Mouse (Mus musculus) heart, embryonic 10.5 days (tissue): ENCODE measurements around the gene Slc22a3. TPM values are rescaled to one million over a fixed set of nuclear protein-coding genes. Genes with fewer than 3 reads are reported as not detected.

Experiments
- DNase-seq: peaks from one replicate; pipeline ENCODE4 v3.0.0-alpha.2; 2017; ENCODE audit warnings: low spot score
- H3K27ac ChIP-seq: fragments of 300-500 bp; sonication (generic); 2 replicates; pipeline ENCODE4 v1.5.1; 2016; ENCODE audit warnings: mild to moderate bottlenecking
- H3K27me3 ChIP-seq: fragments of 300-500 bp; sonication (generic); 2 replicates; pipeline ENCODE4 v1.6.1; 2016; ENCODE audit warnings: mild to moderate bottlenecking; ENCODE audit not compliant: poor library complexity, insufficient read depth, severe bottlenecking
- H3K36me3 ChIP-seq: fragments of 300-500 bp; sonication (generic); 2 replicates; pipeline ENCODE4 v1.6.1; 2016; ENCODE audit warnings: mild to moderate bottlenecking, moderate library complexity
- H3K4me1 ChIP-seq: fragments of 300-500 bp; sonication (generic); 2 replicates; pipeline ENCODE4 v1.6.1; 2016; ENCODE audit warnings: mild to moderate bottlenecking
- H3K4me3 ChIP-seq: fragments of 300-500 bp; sonication (generic); 2 replicates; pipeline ENCODE4 v1.5.1; 2016; ENCODE audit warnings: mild to moderate bottlenecking, moderate library complexity
- H3K9me3 ChIP-seq: fragments of 300-500 bp; sonication (generic); 2 replicates; pipeline ENCODE4 v1.6.1; 2016; ENCODE audit warnings: mild to moderate bottlenecking, moderate library complexity
- WGBS: fragments of 180-500 bp; shearing (Covaris S2); methylation state at CpG from one replicate; pipeline ENCODE4 v1.1.7; 2016; 5-methylcytosine and 5-hydroxymethylcytosine counted together
- polyA plus RNA-seq: library from polyadenylated mRNA; unstranded; fragments of >200 nt; fragmentation: Nextera tagmentation; extraction: Ambion mirVana; gene quantifications from 2 replicates; pipeline ENCODE4 v1.2.1, GENCODE M21; 2016

The Slc22a3 gene
- polyA plus RNA-seq, 1 experiment from 2014 or later: 0.74 TPM

DNA sequence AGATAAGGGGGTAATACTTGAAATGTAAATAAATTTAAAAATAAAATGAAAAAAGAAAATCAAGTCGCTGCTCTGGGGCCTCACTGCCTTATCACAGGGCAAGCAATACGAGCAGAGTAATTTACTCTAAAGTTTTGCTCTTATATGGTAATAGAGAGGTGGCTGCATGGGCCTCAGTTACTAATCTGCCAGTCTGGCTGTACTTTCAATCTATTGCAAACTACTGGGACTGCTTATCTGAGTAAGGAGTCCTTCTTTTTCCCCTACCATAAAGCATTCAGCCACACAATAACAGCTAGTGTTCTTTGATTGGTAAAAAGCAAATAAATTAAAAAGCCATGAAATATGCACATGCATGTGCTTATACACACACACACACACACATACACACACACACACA lies 125.9 kb downstream of the Slc22a3 start:
- no peak overlapping the region for H3K27ac ChIP-seq
- no peaks in the 10 kb centered on the region for H3K36me3 ChIP-seq
- no peaks in the 10 kb centered on the region for H3K9me3 ChIP-seq
- H3K27me3 ChIP-seq: peaks cover 7% of the 10 kb centered on the region; the same call in 1 of the 2 replicates
- no peak for DNase-seq
- WGBS: 65% methylated on average over 2 of the region's 2 CpGs
- no peak overlapping the region for H3K4me3 ChIP-seq
- no peaks in the 10 kb centered on the region for H3K4me1 ChIP-seq

DNA sequence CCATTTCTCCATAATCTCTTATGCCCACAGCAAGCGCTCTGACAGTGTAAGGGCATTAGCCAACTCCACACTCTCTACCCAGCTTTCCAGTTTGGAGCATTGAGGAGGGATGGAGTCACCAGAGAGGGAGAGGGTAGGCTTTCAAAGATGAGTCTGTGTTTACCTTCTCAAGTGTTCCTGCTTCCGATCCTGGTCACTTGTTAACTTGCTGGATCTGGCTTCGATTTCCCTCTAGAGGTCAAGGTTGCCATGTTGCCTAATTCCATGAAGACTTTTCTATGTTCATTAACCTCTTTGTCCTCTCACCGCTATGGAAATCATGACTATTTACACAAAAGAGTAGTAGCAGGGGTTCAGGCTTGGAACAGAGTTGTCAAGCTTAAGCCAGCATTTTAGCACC lies 127.2 kb downstream of the Slc22a3 start:
- WGBS: 86% methylated on average over 4 of the region's 4 CpGs
- DNase-seq: no peak
- Histone ChIP-seq H3K27ac (no peak overlapping the region), H3K4me3 (no peak overlapping the region), H3K9me3 (no peaks in the 10 kb centered on the region), H3K27me3 (peaks cover 7% of the 10 kb centered on the region; the same call in 1 of the 2 replicates), H3K4me1 (no peaks in the 10 kb centered on the region), H3K36me3 (no peaks in the 10 kb centered on the region)

DNA sequence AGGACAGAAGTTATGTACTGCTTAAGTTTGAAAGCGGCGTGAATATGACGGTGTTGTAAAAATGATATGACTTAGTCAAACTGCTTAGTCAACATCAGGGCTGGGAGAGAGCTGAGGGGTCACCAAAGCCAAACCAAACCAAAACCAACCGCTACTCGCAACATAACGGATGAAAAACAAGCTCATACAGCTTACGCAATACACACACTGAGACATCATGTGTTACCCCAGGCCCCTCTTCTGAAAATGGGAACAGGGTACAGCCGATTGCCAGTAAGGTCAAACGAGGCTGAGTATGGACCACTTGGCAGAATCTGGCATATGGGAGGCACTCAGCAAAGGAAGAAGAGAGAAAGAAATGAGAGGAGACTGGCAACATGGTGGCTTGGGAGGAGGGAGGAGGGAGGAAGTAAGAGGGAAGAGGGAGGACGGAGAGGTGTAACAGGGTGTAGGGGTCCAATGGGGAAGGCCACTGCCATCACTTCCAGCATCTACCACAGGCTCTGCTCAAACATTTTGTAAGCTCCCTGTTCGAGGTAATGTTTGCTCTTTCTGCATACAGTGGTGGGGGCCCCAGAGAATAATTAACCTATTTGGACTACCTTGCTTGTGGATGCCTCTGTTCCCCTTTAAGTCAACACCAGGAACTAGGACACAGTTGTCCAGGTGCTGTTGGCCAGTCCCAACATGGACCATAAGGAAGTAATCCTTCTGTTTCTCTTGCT lies 129.4 kb downstream of the Slc22a3 start, which contains the start of gene Plg:
Gene Plg (plus strand): TSS at position 628 of the 725 bp plus-strand sequence.
- Histone ChIP-seq H3K27ac (no peak within 1 kb of the TSS), H3K36me3 (no peaks in the 10 kb centered on the region), H3K4me1 (no peaks in the 10 kb centered on the region), H3K27me3 (peaks cover 7% of the 10 kb centered on the region; the same call in 1 of the 2 replicates), H3K9me3 (no peaks in the 10 kb centered on the region), H3K4me3 (no peak within 1 kb of the TSS)
- WGBS: 88% methylated on average over 11 of the region's 11 CpGs
- no peak for DNase-seq

DNA sequence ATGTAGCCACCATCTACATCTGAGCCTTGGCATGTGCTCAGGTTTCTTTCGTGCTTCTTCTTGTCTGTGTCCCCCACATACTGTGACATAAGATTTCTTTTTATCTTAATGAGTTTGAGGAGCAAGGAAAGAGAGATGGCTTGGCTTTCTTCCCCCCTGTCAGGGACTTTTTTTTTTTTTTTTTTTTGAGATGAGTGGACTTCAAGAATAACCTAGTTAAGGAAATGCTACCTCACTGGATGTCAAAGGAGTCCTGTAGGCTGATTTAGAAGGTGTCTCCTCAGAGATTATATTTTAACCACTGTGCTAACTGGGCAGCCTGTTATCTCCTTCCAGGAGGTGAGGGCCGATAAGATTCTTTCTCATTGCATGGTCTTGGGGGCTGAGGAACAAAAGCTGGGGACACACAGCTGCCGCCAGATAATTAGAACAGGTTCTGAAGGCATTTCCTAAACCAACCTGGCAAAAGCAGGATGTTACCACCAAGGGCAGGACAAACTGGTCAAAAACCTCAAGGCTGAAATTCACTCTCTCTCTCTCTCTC lies 133.8 kb downstream of the Slc22a3 start:
- DNase-seq: no peak
- Histone ChIP-seq H3K36me3 (no peaks in the 10 kb centered on the region), H3K4me1 (peaks cover 9% of the 10 kb centered on the region), H3K27ac (no peak overlapping the region), H3K9me3 (no peaks in the 10 kb centered on the region), H3K27me3 (peaks cover 7% of the 10 kb centered on the region; the same call in 1 of the 2 replicates), H3K4me3 (no peak overlapping the region)
- WGBS: 46% methylated on average over 3 of the region's 3 CpGs

DNA sequence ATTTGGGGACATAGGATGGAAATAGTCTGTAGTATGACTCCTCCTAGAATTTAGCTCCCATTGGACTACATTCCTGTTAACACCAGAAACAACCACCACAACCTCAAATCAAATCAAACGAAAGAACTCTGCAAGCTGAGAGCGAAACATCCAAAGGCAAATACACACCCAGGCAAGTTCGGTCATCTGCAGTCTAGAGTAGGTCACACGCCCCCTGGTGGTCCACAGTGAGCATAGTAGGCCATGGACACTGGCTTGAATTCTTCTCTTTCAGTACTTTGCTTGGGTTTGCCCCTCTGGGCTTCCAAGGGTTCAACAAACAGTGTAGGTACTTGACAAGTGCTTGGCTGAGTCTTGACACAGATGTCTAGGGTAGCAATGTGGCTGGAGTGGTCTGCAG lies 135.5 kb downstream of the Slc22a3 start:
- Histone ChIP-seq H3K4me1 (peaks cover 9% of the 10 kb centered on the region), H3K4me3 (no peak overlapping the region; the same call in 1 of the 2 replicates), H3K36me3 (no peaks in the 10 kb centered on the region), H3K9me3 (no peaks in the 10 kb centered on the region), H3K27ac (no peak overlapping the region), H3K27me3 (no peaks in the 10 kb centered on the region)
- peak; percentile 83 for DNase-seq
- WGBS: 29% methylated on average over 4 of the region's 4 CpGs

DNA sequence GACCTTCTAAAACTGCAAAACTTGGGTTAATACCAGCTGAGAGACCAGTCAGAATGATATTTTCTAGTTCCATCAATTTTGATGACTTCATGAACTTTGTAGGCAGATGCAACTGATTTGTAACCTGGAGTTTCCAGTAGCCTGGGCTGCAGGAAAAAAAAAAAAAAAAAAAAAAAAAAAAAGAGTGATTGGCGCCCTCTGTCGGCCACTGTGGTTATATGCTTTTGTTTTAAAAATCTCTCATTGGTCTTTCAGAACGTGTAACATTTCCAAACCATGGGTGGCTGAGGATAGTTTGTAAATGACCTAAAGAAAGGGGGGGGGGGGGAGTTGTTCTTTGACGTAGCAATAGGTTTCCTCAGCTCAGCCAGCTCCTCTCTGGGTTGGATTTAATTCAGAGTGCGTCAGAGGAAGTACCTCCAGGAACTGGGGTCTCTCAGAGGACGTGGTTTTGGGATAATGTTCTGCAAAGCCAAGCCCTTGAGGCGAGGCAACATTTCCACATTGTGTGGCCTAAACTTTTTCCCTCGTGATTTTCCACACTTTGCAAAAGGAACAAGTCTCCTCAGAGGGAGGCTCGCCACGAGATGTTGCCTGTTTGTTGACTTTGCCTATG lies 136.1 kb downstream of the Slc22a3 start:
- no peak overlapping the region for H3K27ac ChIP-seq
- H3K27me3 ChIP-seq: no peaks in the 10 kb centered on the region
- DNase-seq: no peak
- H3K9me3 ChIP-seq: no peaks in the 10 kb centered on the region
- no peaks in the 10 kb centered on the region for H3K36me3 ChIP-seq
- peak overlapping the region; percentile 18; the same call in 1 of the 2 replicates for H3K4me3 ChIP-seq
- WGBS: 35% methylated on average over 10 of the region's 10 CpGs
- H3K4me1 ChIP-seq: peaks cover 9% of the 10 kb centered on the region

DNA sequence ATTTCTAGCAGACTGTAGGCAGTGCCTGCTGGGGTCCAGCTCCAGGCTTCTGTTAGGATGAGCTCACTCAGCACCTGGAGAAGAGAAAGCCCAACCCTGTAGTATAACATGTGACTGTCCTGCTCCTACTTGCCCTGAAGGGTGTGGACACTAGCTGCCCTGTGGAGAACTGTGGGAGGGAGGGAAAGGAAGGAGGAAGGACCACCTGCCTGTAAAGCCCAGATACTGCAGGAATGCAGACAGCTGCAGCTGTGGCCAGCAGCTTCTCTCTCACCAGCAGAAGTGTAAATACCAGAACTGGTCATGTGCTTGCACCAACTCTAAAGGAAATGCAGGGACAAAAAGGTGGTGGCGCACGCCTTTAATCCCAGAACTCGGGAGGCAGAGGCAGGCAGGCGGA lies 137.2 kb downstream of the Slc22a3 start:
- Histone ChIP-seq H3K4me3 (no peak overlapping the region), H3K9me3 (no peaks in the 10 kb centered on the region), H3K27me3 (no peaks in the 10 kb centered on the region), H3K36me3 (no peaks in the 10 kb centered on the region), H3K27ac (peak overlapping the region; percentile 22; the same call in 1 of the 2 replicates), H3K4me1 (peaks cover 9% of the 10 kb centered on the region)
- WGBS: 56% methylated on average over 4 of the region's 4 CpGs
- DNase-seq: peak; percentile 79

DNA sequence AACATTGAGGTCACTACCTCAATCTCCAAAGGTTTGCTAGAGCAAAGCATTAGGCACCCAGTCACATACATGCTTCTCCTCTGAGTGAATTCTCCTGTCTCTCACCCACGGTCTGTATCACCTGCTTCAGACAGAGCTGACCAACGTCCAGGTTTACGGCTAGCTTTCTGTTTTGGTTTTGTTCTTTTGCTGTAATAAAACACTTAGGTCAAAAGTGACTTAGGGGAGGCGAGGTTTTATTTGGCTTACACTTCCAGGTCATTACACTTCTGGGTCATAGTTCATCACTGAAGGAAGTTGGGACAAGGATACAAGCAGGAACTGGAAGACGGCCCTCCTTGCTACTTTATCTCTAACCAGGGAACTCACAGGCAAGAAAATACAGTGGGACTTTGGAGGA lies 138.1 kb downstream of the Slc22a3 start:
- 68% methylated on average over 5 of the region's 5 CpGs for WGBS

More for the DNA sequence above, 138.1 kb downstream of the Slc22a3 start:
- no peaks in the 10 kb centered on the region for H3K36me3 ChIP-seq
- H3K4me3 ChIP-seq: no peak overlapping the region
- H3K27me3 ChIP-seq: no peaks in the 10 kb centered on the region
- no peaks in the 10 kb centered on the region for H3K9me3 ChIP-seq
- DNase-seq: no peak
- peaks cover 11% of the 10 kb centered on the region for H3K4me1 ChIP-seq
- H3K27ac ChIP-seq: no peak overlapping the region

Other genes starting within 250 kb of the Slc22a3 start
- 40.2 and 52.2 TPM in 2 replicates for gene Map3k4, start 188.9 kb downstream of the Slc22a3 start, polyA plus RNA-seq
- gene Plg, start 129.1 kb downstream of the Slc22a3 start, polyA plus RNA-seq: 0.63 and 19.7 TPM in 2 replicates
- 0.09 TPM in 1 of 2 replicates, not detected in the other for gene Slc22a2, start 76.4 kb upstream of the Slc22a3 start, polyA plus RNA-seq
- 0.39 and 1.1 TPM in 2 replicates for gene Slc22a1, start 168.1 kb upstream of the Slc22a3 start, polyA plus RNA-seq